Mouse (Mus musculus): ENCODE data around the gene Dock1.

The Dock1 gene

DNA sequence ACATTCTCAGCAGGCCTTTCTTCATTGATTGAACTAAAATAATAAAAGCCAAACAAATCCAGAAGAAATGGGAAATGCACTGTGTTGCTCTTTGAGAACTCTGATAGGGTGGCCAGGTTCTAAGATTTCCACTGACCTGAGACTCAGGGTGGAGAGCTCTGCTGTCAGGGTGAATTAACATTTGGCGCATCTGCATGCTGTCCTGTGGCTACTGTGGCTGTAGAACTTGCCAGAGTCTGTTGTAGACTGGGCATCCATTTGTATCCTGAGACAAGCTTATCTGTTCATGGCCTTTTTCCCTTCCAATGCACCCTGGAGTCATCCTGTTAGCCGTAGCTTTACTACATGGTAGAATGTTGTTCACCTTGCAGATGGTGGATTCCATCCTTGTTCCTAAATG, 169.6 kb downstream of the Dock1 start:
- DNase-seq (ENCODE audit: low spot score), result no peak

DNA sequence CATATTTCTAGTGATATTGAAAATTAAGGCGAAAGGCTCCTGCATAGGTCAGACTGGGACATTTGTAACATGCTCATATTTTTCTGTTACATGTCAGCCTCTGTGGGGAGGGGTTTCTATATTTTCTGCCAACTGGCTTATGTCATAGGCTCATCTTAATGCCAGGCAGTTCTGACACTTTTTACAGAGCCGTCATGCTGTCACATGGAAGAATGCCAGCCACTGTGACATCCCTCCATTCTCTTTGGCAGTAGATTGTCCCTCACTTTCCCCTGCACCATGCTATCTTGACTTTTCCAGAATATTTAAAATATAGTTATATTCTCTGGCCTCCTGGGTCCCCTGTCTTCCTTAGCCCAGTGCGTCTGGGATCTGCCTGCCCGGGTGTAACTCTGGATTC, 172.3 kb downstream of the Dock1 start:
- DNase-seq (ENCODE audit: low spot score), result no peak

DNA sequence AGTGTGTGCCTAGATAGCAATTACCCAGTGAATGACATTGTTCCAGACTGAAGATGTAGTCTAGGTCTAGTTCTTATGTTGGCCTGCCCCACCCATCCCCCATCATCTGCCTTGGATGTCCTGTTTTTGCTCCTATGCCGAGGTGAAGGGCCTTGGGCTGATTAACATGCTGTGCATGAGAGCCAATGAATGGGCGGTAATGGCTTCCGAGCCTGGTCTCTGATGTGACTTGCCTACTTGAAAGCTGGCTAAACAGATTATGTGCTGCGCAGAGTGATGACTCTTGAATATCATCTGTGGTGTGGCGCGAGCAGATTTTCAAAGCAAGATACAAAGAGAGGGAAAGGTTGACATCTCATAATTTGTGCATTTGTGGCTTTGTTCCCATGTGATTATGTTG, 191.5 kb downstream of the Dock1 start:
- no peak for DNase-seq (ENCODE audit: low spot score)

DNA sequence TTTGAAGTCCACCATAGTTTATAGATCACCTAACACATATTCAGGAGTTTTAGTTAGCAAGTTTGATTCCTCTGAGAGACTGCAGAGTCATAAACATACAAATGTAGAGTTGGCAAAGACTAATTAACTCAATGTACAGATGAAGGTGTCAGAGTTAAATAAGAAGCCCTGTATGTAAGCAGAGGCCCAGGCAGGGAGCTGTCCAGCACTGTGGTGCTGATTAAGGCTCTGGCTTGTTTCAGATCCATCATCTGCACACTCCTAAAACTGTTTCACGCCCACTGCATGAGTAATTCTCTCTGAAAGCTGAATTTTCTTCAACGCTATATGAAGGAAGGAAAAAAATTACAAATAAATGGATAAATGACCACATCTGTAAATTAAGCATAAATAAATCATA, 193.7 kb downstream of the Dock1 start:
- no peak for DNase-seq (ENCODE audit: low spot score)

DNA sequence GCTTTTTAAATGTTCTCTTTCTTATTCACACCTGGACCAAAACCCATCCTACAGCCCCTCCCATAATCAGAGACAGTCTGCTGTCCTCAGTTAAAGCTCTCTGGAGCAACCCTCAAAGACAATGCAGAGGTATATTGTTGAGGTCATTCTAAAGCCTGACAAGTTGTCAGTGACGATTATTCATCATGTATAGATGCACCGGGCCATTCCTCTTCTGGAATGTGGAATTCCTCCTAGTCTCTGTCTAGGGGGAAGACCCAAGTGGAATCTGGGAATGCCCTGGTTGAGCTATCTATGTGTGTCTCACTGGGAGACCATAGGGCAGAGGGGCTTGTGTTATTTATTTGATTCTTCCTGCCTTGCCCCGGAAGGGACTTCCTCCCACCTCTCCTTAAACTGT, 202.1 kb downstream of the Dock1 start:
- DNase-seq (ENCODE audit: low spot score), result no peak

DNA sequence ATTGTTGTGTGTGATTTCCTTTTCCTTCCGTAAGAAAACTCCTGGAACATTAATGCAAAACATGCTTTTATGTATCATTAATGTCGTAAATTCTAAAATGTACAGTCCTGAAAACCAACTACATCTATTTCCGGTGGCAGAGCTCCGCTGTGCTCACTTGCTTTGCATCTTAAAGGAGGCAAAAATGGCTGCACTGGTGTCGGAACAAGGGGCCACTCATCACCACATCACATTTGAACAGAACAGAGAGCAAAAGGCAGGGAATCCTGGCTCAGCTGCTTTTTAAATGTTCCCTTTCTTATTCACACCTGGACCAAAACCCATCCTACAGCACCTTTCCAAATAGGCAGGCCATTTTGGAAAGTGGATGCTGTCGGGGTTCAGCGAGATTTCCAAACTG, 202.5 kb downstream of the Dock1 start:
- no peak for DNase-seq (ENCODE audit: low spot score)

DNA sequence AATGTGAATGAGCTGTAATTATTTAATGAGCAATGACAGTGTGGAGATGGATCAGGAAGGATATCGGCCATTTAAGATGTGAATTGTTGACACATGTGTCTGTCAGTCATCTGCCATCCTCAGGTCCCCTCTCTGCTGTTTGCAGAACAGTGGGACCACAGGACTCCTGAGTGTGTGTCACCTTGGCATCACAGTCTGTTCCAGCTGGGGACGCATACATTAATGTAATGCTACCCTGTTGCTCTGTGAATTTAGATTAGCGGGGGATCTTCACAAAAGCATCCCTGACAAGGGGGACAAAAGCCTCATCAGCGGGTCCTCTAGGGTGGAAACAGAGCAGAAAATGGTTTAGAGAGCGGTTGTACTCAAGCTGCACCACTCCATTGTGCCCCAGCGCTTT, 208.5 kb downstream of the Dock1 start:
- DNase-seq (ENCODE audit: low spot score), result no peak

DNA sequence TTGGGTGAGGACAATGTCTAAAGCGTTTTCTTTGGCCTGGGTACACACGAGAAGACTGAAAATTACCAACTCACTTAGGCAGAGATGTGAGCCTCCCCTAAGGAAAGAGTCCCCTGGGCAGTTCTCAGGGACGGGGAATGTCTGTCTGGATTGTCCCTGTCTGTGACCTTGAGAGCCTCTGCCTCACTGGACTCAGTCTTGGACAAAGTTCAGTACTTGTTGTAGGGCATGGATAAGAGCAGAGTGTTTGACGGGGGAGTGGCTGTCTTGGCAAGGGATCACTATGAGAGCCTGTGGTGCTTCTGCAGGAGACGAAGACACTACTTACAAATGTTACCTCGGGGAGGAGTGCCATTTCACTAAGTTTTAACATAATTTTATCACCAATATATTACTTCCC, 210.0 kb downstream of the Dock1 start:
- no peak for DNase-seq (ENCODE audit: low spot score)

DNA sequence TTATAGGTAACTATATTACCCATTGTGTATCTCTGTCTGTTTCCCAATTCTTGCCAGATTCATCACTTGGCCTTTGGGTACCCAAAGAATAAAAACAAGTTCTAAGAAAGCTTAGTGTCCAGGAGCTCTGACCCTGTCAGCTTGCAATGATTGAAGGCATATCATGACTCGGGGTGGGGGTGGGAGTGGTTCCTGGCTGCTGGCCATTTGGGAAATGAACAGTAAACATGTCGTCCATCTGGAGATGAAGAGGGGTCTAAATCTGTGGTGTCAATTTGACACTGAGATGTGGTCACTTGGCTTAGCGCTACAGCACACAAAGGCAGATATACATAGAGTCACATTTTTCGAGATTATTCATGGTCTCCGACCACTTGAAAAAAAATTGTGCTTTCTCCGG, 213.1 kb downstream of the Dock1 start:
- no peak for DNase-seq (ENCODE audit: low spot score)

DNA sequence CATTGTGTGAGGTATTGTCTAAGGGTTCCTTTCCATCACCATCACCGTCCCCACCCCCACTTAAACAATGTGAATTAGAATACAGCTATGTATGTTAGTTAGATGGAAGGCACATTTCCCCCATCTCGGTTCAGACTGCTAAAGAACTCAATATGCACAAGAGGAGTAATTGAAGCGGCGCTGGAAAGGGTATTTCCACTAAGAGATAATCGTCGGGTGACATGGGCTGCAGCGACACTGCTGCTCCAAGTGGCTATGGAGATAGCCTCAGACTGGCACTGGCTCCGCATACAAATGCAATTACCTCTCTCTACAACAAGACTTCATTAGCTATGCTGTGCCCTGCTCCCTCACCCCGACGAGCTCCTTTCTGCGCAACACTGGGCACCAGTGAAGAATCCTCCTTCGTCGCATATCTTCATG, 222.0 kb downstream of the Dock1 start:
- DNase-seq (ENCODE audit: low spot score), result no peak

DNA sequence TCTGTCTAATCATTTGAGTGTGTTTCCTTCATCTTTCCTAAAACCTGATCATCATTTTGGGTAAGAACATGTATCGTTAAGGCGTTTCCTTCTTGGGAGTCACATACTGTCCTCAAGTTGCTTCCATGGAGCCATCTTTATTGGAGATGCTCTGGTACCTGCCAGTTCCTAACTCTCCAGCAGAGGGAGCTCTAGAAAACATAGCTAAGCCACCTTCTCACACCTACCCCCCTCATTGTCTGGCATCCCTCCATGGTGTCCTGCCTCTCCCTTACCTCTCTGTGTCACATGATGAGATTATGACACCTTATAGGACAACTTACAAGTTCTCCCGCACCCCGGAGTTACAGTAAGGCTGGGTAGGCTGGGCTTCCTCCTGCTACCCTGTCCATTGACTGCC, 222.5 kb downstream of the Dock1 start:
- DNase-seq (ENCODE audit: low spot score), result no peak

DNA sequence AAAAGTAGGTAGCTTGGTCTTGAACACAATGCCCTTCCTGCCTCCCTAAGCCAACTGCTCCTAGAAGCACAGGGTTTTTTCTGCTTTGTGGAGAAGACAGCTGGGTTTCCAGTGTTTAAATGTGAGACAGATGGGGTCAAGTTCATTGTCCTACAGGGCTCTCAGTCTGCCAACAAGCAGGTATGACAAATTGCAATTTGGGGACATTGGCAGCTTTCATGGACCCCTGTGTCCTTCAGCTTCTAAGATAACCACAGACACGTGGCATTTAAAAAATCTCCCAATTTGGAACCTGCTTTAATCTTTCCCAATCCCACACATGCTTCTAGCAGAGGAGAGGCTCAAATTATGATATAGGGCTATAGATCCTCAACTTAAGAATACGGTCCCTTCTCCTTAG, 224.2 kb downstream of the Dock1 start:
- no peak for DNase-seq (ENCODE audit: low spot score)

DNA sequence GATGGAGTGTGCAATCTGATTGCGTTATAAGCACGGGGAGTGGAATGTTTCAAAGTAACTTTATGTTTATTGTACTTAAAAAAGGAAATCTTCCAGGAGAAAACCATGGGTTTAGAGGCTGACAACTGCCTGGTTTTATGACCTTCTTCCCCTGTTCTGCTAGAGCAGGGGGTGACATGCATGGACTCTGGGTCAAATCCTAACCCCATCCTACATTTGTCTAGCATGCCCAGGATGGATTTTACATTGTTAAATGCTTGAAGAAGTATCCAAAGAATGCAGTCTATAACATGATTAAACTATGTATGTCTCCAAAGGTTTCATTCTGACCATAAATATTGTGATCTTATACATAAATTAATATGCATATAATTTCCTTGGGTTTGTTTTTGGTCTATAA, 229.0 kb downstream of the Dock1 start:
- DNase-seq (ENCODE audit: low spot score), result no peak

DNA sequence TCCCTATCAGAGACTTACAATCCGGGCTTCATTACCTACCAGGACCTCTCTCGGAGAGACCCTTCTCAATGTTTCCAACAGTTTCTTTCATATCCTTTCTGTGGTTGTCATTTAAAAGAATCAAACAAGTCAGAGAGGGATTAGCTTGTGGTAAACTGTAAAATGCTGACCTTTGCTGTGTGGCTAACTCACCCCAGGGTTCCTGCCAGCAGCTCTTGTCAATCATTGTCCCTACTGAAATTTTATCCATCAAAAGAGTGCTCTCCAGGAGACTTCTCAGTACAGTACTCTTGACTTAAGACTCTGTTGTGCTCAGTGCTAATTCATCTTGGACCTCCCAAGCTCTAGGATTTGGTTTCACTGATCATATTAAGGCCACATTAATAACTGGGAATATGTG, 231.5 kb downstream of the Dock1 start:
- DNase-seq (ENCODE audit: low spot score), result no peak

DNA sequence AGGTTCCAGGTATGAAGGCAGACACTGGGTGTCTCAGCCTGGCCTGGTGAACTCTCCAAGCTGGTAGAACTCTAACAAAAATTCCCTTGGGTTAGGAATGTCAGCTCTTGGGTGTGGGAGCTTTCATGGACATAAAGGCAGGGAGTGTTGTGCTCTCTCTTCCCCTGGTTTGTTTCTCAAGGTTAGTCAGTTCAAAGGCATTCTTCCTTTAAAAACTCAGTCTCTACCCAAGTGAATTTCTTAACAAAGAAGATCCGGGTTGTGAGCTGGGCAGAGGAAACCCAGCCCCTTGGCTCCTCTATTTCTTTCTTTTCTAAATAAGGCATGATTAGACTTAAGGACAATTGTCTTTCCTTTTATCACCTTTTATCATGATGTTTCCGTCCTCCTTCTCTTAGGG, 261.4 kb downstream of the Dock1 start:
- DNase-seq (ENCODE audit: low spot score), result no peak

DNA sequence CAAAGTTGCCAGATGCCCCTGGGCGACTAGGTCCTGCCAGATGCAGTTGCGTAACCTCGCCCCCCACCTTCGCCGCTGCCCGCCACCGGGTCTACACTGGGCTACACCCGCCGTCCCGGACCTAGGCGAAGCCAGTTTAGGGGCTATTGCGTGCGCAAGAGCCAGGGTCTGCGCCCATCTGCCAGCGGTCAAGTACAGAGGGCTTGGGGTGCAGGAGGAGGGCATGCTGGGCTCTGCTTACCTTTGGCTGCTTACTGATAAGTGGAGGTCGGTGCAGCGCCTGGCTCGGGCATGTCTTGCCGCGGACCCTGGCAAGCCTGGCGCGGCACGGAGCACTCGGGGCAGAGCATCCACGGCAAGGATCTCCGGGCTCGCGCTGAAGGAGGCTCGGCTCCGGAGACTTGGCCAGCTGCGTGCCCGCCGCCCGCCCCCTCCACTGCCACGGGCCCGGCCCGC, 267.0 kb downstream of the Dock1 start:
- no peak for DNase-seq (ENCODE audit: low spot score)

DNA sequence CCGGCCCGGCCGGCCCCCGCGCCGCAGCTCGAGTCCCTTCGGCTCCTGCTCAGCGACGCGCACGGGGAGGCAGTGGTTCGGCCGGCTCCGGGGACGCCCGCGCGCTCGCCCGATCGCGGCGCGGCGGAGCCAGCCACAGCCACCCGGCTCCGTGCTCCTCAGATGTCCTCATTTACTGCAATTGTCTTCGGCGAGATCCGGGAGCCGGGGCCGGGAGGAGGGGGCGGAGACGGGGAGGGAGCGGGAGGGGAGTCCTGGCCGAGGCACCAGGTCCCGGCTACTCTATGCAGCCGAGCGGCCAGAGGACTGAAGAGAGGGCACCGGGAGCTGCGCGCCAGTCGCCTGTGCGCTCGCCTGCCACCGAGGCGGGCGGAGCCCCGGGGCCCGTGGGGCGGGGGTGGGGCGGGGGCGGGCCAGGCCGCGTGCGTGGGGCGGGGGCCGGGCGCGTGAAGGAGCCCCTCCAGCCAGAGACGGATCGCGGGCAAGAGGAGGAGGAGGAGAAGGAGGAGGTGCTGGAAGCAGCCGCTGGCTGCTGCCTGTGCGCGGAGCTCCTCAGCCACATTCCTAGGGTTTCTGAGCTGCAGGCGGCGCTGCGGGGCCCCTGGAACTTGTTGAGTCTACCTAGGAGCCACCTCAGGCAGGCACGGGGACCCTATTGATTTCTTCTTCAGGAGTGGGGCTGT, 267.6 kb downstream of the Dock1 start, which contains the start of gene Fam196a:
TSS of gene Fam196a (minus strand) at position 504 of the 683 bp plus-strand sequence.
- no peak for DNase-seq (ENCODE audit: low spot score)

DNA sequence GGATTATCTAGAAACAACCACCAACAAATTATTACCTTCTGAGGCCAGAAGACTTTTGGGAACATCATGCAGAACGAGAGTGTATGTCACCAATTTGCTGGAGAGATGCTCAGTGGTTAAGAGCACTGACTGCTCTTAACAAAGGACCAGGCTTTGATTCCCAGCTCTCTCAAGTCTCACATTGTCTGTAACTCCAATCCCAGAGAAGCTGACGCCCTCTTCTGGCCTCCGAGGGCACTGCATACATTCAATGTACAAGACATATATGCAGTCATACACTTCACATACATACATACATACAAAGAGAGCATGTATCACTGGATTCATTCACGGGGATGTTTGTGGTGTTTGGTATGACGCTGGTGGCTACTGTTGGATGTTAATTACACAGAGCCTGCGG, 271.4 kb downstream of the Dock1 start:
- no peak for DNase-seq (ENCODE audit: low spot score)

DNA sequence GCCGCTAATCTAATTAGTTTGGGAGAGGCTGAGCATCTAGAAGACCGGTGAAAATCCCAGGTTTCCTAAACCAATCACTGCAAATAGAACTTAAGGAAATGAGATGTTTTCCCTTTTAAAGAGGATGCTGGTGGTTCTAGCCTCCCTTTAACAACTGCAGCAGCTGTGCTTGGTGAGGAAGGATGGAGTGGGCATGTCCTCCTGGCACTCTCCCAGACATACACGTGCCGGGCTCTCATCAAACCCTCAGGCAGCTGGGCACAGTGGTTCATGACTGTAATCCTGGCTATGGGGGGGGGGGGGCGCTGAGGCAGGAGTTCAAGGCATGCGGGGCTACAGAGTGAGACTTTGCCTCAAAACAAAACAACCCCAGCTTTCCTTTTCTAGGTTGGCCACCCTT, 272.6 kb downstream of the Dock1 start:
- no peak for DNase-seq (ENCODE audit: low spot score)

DNA sequence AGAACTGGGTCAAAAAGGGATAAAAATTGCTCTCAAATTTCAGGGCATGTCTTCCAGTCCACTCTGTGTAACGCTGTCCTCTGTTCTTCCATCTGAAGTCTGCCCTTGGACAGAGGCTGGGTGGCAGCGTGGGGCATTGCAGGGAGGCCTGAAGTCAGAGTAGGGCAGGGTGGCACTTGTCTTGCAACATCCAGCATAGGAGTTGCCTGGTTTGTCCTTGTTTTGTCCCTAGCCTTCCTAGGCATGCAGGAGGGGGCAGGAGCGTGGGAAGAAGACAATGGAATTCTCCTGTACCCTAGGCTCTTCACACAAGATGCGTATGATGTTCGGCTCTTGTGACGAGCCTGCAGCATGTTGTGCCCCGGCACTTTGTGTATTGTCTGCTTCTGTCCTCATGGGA, 273.2 kb downstream of the Dock1 start:
- DNase-seq (ENCODE audit: low spot score), result no peak

DNA sequence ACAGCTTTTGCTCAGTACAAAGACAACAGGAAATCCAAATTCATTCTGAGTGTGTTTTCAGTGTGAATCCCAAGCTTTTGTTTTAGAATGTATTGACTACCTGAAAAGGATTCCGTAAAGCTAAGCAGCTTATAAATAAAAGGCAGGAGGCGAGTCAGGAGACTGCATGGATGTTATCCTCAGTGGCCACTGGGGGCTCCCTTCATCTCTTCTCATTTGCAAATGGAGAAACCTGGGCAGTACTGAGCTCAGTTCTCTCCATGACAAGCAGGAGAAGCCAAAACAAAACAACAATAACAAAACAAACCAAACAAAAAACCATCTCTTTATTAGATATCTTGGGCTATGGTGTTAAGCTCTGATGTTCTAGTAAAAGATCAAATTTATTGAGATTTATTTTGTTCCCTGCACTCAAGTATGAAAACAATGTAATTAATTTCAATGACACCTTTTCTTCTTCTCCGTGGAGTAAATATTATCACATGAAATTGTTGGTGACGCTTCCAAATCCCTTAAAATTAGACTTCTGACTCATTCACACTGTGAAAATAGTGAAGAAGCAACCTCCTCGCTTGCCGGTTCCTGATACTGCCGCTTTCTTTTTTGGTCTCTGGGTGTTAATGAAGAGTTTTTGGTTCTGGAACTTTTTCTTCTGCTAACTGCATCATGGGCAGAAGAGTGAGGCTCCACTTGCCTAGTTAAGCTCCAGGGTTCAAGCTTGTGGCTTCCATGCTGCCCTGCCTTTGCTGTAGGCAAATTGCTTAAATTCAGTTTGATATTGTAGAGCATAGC, 275.7 kb downstream of the Dock1 start:
- DNase-seq (ENCODE audit: low spot score), result no peak

DNA sequence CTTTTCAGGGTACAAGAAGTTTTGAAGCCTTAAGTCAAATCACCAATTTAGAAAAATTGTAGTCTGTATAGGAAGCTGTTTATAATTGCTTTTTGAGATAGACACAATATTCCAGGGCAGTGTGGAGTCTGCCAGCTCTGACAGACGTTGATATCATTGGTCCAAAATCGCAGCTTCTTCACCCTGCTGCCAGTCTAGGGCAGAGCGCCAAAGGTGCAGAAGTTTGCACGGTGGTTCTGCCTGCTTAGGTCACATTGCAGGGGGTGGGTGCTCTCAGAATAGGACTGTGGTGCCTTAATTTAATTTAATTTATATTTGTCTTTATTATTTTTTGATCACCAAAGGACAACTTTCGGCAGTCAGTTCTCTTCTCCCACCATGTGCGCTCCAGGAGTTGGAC, 288.6 kb downstream of the Dock1 start:
- no peak for DNase-seq (ENCODE audit: low spot score)

DNA sequence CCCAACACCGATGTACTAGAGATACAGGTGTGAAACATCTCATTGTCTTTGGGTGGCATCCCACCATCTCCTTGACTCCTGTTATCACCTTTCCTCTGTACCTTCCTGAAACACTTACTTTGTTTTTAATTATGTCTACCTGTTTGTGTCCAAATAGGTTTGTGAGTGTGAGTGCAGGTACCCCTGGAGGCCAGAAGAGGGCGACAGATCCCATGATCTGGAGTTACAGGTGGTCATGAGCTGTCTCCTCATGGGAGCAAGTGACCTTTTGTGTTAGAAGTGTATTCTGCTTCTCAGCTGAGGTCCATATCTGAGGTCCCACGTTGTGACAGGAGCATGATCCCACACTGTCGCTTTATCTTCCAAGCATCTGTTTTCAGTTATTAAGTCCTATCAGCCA, 290.4 kb downstream of the Dock1 start:
- no peak for DNase-seq (ENCODE audit: low spot score)

DNA sequence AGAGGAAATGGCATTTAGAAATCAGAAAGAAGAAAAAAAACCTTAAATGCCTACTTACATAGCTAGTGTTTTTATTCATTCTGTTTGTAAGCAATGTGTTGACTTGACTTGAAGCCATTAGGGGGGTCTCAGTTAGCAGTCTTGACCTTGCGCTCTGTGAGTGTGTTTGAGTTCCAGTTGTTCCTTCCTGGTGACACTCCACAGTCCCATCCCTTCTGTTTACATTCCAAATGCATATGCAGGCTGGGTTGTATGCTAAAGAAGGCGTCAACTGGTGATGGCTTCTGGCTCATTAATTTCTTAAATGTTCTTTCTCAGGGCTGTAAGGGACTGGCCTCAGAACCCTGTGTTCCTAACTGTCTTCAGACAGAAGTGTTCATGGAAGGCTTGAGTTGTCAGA, 291.2 kb downstream of the Dock1 start:
- DNase-seq (ENCODE audit: low spot score), result no peak

Data from layer of hippocampus, adult 9-10 months (tissue).